Mouse (Mus musculus) gastrocnemius, postnatal 14 days (tissue): ENCODE measurements around the gene Mrps27. TPM values are rescaled to one million over a fixed set of nuclear protein-coding genes. Genes with fewer than 3 reads are reported as not detected.
A peak's percentile ranks its signal among the peaks of the same experiment; 100 is the strongest.

ENCODE experiments used
- DNase-seq: peaks from one replicate; pipeline ENCODE4 v3.0.0; 2021; ENCODE audit warnings: mixed read lengths
- intact Hi-C: fragments of 180-260 bp; cut with DNase I; formaldehyde crosslinking; loops from one replicate; pipeline ENCODE4 v1.15.1; 2025; ENCODE audit warnings: low total_unique reads
- total RNA-seq, 2 experiments: library from RNA; stranded (reverse); gene quantifications; 2 replicates each; pipeline ENCODE4 v1.2.3; 2021

Gene Mrps27
- total RNA-seq, 2 experiments from 2014 or later: 26.4 to 29.3 TPM

- intact Hi-C loops: no loop called here
- no peak for DNase-seq
Measured at GRCm38 (mm10) chr13:99414352-99414742, 69.8 kb downstream of the Mrps27 start.

GRCm38 (mm10) chr13:99416601-99417000 lies 72.0 kb downstream of the Mrps27 start:
- intact Hi-C loops: no loop called here
- no peak for DNase-seq

GRCm38 (mm10) chr13:99423581-99423980 lies 79.0 kb downstream of the Mrps27 start:
- intact Hi-C loops: no loop called here
- no peak for DNase-seq

- intact Hi-C loops: no loop called here
Measured at GRCm38 (mm10) chr13:99433068-99434008, 88.8 kb downstream of the Mrps27 start.

GRCm38 (mm10) chr13:99434494-99434893 lies 89.9 kb downstream of the Mrps27 start:
- intact Hi-C loops: no loop called here
- no peak for DNase-seq

More at GRCm38 (mm10) chr13:99433068-99434008, 88.8 kb downstream of the Mrps27 start:
- DNase-seq: no peak

- intact Hi-C loops: no loop called here
- DNase-seq: no peak
Measured at GRCm38 (mm10) chr13:99437051-99437450, 92.5 kb downstream of the Mrps27 start.

- DNase-seq: no peak
- intact Hi-C loops: no loop called here
Measured at GRCm38 (mm10) chr13:99439357-99439756, 94.8 kb downstream of the Mrps27 start.

GRCm38 (mm10) chr13:99440228-99440627 lies 95.6 kb downstream of the Mrps27 start:
- intact Hi-C loops: no loop called here
- DNase-seq: no peak

GRCm38 (mm10) chr13:99441700-99442433 lies 97.3 kb downstream of the Mrps27 start:
- intact Hi-C loops: no loop called here
- DNase-seq: peak; percentile 41

GRCm38 (mm10) chr13:99442434-99443249 lies 98.1 kb downstream of the Mrps27 start:
- intact Hi-C loops: no loop called here
- no peak for DNase-seq

GRCm38 (mm10) chr13:99443484-99444175 lies 99.0 kb downstream of the Mrps27 start:
- intact Hi-C loops: no loop called here
- DNase-seq: no peak

- no peak for DNase-seq
- intact Hi-C loops: no loop called here
Measured at GRCm38 (mm10) chr13:99444431-99444871, 99.9 kb downstream of the Mrps27 start.

GRCm38 (mm10) chr13:99444880-99445279 lies 100.3 kb downstream of the Mrps27 start:
- no peak for DNase-seq
- intact Hi-C loops: no loop called here

- no peak for DNase-seq
- intact Hi-C loops: no loop called here
Measured at GRCm38 (mm10) chr13:99447002-99447401, 102.4 kb downstream of the Mrps27 start.

- intact Hi-C loops: no loop called here
- peak; percentile 68 for DNase-seq
Measured at GRCm38 (mm10) chr13:99447403-99448199, 103.0 kb downstream of the Mrps27 start.

GRCm38 (mm10) chr13:99448278-99448677 lies 103.7 kb downstream of the Mrps27 start:
- no peak for DNase-seq
- intact Hi-C loops: no loop called here

GRCm38 (mm10) chr13:99449547-99449946 lies 105.0 kb downstream of the Mrps27 start:
- intact Hi-C loops: no loop called here

GRCm38 (mm10) chr13:99450766-99451165 lies 106.2 kb downstream of the Mrps27 start:
- DNase-seq: peak; percentile 48
- intact Hi-C loops: no loop called here

More at GRCm38 (mm10) chr13:99449547-99449946, 105.0 kb downstream of the Mrps27 start:
- no peak for DNase-seq
